Mouse (Mus musculus): ENCODE data around the gene Nckap5. TPM values are rescaled to one million over a fixed set of nuclear protein-coding genes. Genes with fewer than 3 reads are reported as not detected.
"Not testable (repeated sequence)": the region's sequence is repeated elsewhere in the genome, so short reads cannot be mapped to it uniquely, and the experiment has no call there.

Gene Nckap5
- total RNA-seq, 2 experiments from 2014 or later = 8.1 to 9.4 TPM

GRCm38 (mm10) chr1:126076312-126076711, 754.3 kb downstream of the Nckap5 start:
- DNase-seq (ENCODE audit: extremely low spot score in 1 of 2, low spot score in 2 of 2) = no peak
- intact Hi-C loops (cut with DNase I) = no loop called here

GRCm38 (mm10) chr1:126070861-126071260, 759.7 kb downstream of the Nckap5 start:
- intact Hi-C loops (cut with DNase I) = no loop called here

DNA sequence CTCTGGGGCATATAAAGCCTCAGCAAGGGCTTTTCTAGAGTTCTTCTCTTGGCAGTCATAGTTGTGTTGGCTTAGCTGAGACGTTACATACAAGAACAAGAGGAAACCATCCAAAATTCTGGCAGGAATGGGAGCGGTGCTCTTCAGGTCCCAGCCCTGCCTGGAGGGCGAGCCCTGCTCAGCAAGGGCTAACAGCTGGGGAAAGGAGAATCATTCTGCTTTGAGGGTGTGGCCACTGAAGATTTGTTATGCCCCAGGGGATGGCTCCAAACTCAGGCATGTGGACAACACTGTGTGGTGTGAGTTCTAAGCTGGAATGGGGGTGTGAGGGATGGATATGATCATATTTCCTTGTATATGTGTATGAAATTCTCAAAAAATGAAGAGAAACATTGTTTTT, 779.1 kb downstream of the Nckap5 start:
- intact Hi-C loops (cut with DNase I) = no loop called here
- no peak for DNase-seq (ENCODE audit: extremely low spot score in 1 of 2, low spot score in 2 of 2)

More at GRCm38 (mm10) chr1:126070861-126071260, 759.7 kb downstream of the Nckap5 start:
- no peak for DNase-seq (ENCODE audit: extremely low spot score in 1 of 2, low spot score in 2 of 2)

DNA sequence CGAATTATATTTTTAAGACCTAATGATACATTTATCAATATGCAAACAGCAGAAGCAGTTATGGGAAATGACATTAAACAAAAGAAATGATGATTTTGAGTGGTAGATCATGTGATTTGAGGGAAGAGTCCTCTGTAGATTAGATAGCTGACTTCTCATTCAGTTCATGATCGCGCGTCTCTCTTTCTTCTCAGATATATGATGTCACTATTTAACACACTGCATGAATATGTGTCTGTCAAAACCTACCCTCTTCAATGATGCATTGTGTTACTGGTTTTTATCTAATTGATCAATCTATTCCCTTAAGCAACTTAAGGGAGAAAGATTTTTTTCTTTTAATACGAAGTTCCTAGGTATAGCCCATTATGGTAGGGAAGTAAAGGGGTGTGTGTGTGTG, 787.7 kb downstream of the Nckap5 start:
- no peak for DNase-seq (ENCODE audit: extremely low spot score in 1 of 2, low spot score in 2 of 2)
- intact Hi-C loops (cut with DNase I) = no loop called here

DNA sequence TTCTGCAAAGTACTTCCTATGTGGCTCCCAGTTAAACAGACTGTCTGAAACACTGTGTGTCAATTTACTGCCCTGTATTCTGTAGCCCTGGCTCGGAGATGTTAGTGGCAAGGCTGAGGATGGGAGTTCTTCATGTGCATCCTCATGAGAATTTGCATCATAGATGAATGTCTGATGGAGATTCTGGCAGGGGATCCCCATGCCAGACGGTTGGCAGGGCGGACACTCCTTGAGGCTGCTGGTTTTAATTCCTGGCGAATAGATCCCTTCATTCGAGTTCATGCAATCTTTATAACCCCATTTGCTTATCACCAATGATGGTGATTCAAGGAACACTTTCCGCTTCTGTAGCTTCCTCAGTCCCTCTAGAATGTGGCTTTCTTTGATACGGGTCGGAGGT, 803.1 kb downstream of the Nckap5 start:
- intact Hi-C loops (cut with DNase I) = no loop called here
- no peak for DNase-seq (ENCODE audit: extremely low spot score in 1 of 2, low spot score in 2 of 2)

DNA sequence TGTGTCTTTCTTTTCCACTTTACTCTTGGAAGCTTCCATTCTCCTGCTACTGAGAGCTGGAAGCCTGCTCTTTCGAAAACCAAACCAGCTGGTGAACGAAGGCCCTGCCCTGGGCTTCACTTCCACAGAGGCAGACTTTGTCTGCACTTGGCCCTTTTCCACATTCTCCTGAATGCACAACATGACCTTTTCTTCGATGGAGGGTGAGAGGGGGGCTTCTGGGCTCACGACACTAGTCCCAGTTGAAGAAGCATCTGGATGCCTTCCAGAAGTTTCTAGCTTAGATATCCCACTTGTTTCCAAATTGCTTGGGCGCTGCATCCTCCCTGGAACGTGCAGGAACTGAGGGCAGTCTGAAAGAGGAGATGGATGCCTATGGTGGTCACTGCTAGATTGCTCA, 806.1 kb downstream of the Nckap5 start:
- peak; percentile 47 to 70 for DNase-seq (ENCODE audit: extremely low spot score in 1 of 2, low spot score in 2 of 2)
- intact Hi-C loops (cut with DNase I) = no loop called here

- intact Hi-C loops (cut with DNase I) = no loop called here
- DNase-seq (ENCODE audit: extremely low spot score in 1 of 2, low spot score in 2 of 2) = no peak
Observed at GRCm38 (mm10) chr1:126022959-126023358, 807.6 kb downstream of the Nckap5 start.

DNA sequence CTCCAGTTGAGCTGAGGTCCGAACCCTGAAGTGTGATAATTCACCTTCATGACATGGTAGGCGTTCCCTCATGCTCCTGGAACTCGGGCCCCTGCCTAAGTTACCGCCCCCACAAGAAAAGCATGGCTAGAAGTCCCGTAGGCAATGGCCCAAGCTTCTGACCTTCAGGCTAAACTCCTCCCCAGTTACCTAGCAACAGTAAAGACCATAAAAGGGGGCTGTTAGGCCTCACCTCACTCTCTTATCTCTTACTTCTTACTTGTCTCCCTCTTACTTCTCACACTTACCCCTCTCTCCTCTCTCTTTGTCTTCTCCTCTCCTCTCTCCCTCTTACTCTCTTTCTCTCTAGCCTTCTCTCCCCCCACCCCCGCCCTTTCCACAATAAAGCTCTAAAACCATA, 811.9 kb downstream of the Nckap5 start:
- DNase-seq (ENCODE audit: extremely low spot score in 1 of 2, low spot score in 2 of 2); intact Hi-C loops (cut with DNase I): not testable (repeated sequence)

GRCm38 (mm10) chr1:126011661-126012091, 818.9 kb downstream of the Nckap5 start:
- intact Hi-C loops (cut with DNase I) = no loop called here
- DNase-seq (ENCODE audit: extremely low spot score in 1 of 2, low spot score in 2 of 2) = no peak

GRCm38 (mm10) chr1:126007571-126007970, 823.0 kb downstream of the Nckap5 start:
- intact Hi-C loops (cut with DNase I) = no loop called here
- DNase-seq (ENCODE audit: extremely low spot score in 1 of 2, low spot score in 2 of 2) = no peak

- intact Hi-C loops (cut with DNase I) = no loop called here
- DNase-seq (ENCODE audit: extremely low spot score in 1 of 2, low spot score in 2 of 2) = no peak
Observed at GRCm38 (mm10) chr1:126005672-126006071, 824.9 kb downstream of the Nckap5 start.

- DNase-seq (ENCODE audit: extremely low spot score in 1 of 2, low spot score in 2 of 2) = no peak
- intact Hi-C loops (cut with DNase I) = no loop called here
Observed at GRCm38 (mm10) chr1:125996540-125996939, 834.1 kb downstream of the Nckap5 start.

GRCm38 (mm10) chr1:125987803-125988202, 842.8 kb downstream of the Nckap5 start:
- peak in 1 of 2 experiments; percentile 34 for DNase-seq (ENCODE audit: extremely low spot score in 1 of 2, low spot score in 2 of 2)
- intact Hi-C loops (cut with DNase I) = no loop called here

DNA sequence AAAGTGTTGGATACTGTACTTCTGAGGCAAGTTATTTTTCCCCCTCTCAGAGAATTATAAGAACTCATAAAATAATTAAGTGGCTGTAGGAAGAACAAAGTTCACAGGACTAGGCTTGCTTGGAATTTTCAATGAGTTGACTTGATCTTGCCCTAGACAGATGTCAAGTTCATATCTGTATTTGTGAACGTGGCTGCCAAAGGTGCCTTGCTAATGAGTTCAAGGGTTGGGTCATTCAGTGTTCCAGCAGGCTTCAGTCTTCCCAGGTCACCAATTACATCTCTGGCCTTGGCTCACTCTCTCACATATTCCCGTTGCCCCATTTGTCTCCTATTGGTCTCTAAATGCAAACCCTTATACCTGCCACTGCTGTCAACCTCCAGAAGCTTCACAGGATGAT, 846.0 kb downstream of the Nckap5 start:
- DNase-seq (ENCODE audit: extremely low spot score in 1 of 2, low spot score in 2 of 2) = no peak
- intact Hi-C loops (cut with DNase I) = no loop called here

DNA sequence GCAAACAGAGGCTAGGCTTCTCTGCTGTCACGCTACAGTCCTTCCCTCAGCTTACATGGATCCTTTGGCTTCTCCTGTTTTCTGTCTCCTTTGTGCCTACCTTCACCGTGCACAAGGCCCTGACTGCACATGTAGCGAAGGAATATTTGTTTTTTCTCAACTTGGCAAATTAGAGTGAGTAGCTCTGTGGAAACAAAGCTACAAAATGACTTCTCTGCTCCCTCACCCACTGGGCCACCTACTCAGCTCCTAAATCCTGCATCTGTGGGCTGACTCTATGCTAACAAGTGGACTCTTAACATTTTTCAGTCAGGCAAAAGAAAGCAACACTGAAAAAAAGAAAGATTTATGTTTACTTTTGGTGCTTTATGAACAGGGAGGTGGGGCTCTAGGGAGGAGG, 856.0 kb downstream of the Nckap5 start:
- intact Hi-C loops (cut with DNase I) = no loop called here
- no peak for DNase-seq (ENCODE audit: extremely low spot score in 1 of 2, low spot score in 2 of 2)

DNA sequence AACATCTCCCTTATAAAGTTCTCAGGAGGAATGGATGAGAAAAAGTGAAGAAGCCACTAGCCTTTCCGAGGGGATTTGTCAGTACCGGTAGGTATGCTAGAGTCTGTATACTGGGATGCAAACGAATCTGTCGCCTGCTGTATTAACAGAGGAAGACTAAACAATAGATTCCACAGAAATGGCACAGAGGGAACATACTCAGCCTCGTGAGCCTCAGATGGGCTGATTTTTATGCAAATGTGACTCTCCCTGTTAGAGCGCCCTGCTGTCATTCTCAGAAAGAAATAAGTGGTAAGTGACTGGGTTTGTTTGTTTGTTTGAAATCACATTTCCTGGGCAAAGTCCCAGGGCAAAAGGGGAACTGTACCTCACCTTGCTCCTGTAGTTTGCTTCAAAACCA, 858.7 kb downstream of the Nckap5 start:
- intact Hi-C loops (cut with DNase I) = no loop called here

DNA sequence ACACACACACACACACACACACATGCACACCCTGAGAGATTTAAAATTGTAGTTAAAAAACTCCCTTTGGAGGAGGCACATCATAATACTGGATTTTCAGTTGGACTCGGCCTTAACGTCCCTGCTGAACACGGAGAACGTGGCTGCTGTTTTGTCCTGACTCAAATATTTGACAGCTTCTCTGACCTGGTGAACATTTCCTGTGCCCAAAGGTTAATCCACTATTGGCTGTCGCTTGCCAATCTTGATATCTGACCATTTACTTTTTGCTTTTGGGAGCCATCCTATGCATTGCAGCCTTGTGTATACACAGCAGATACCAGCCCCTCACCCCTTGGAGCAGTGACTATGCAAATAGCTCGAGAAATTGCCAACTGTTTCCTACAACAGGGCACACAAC, 862.9 kb downstream of the Nckap5 start:
- no peak for DNase-seq (ENCODE audit: extremely low spot score in 1 of 2, low spot score in 2 of 2)
- intact Hi-C loops (cut with DNase I) = no loop called here

More for the DNA sequence above, 858.7 kb downstream of the Nckap5 start:
- DNase-seq (ENCODE audit: extremely low spot score in 1 of 2, low spot score in 2 of 2) = no peak

- intact Hi-C loops (cut with DNase I) = no loop called here
- DNase-seq (ENCODE audit: extremely low spot score in 1 of 2, low spot score in 2 of 2) = no peak
Observed at GRCm38 (mm10) chr1:125951026-125951425, 879.6 kb downstream of the Nckap5 start.

- peak in 1 of 2 experiments; percentile 4 for DNase-seq (ENCODE audit: extremely low spot score in 1 of 2, low spot score in 2 of 2)
Observed at GRCm38 (mm10) chr1:125949076-125949475, 881.5 kb downstream of the Nckap5 start.

DNA sequence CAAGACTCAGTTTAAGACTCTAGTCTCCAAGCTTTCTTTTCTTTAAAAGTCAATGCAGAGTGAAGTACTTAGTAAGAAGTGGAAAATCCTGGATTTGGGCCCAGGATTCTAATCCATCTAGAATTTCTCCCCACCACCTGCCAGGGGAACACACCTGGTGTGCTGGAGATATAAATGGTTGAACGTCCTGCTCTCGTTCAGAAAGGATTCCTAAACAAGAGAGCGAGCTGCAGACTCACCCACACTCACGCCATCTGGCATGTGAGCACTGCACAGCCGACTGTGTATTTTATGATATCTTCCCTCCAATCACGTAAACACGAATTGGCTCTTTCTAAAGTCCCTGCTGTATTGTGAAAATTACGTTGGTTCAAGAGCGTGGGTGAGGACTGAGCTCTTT, 885.5 kb downstream of the Nckap5 start:
- intact Hi-C loops (cut with DNase I) = no loop called here
- DNase-seq (ENCODE audit: extremely low spot score in 1 of 2, low spot score in 2 of 2) = peak; percentile 30 to 31

More at GRCm38 (mm10) chr1:125949076-125949475, 881.5 kb downstream of the Nckap5 start:
- intact Hi-C loops (cut with DNase I) = no loop called here

DNA sequence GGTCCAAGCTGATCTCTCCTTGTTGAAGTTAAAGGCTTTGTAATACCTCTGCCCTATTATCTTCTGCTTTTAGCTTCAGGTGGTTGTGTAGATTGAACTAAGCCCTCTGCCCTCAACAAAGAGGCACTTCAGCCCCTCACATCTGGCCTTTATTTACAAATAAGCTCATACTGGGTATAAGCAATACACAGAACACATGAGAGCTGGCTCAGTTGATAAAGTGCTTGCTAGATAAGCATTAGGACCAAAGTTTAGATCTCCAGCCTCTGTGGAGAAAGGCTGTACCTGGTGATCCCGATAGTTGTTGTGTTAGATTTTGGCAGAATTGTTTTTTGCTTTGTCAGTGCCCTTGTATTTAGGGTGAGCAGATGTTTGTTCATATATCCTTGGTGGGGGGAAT, 887.3 kb downstream of the Nckap5 start:
- no peak for DNase-seq (ENCODE audit: extremely low spot score in 1 of 2, low spot score in 2 of 2)
- intact Hi-C loops (cut with DNase I) = no loop called here
